Mouse (Mus musculus): ENCODE measurements around the gene Edem3.
A peak's percentile ranks its signal among the peaks of the same experiment; 100 is the strongest.
"Not testable (repeated sequence)": the region's sequence is repeated elsewhere in the genome, so short reads cannot be mapped to it uniquely, and the experiment has no call there.

The Edem3 gene

DNA sequence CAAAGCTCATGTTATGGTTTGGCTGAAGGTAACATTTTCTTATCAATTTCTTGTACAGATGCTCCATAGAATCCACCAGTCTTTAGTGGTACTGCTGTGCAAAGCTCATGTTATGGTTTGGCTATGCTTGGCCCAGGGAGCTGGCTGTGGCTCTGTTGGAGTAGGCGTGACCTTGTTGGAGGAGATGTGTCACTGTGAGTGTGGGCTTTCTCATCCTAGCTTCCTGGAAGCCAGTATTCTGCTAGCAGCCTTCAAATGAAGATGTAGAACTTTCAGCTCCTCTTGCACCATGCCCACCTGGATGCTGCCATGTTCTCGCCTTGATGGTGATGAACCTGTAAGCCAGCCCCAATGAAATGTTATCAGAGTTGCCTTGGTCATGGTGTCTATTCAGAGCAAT, 5.3 kb upstream of the Edem3 start:
- not testable (repeated sequence) for DNase-seq (ENCODE audit: low read depth, low spot score)

DNA sequence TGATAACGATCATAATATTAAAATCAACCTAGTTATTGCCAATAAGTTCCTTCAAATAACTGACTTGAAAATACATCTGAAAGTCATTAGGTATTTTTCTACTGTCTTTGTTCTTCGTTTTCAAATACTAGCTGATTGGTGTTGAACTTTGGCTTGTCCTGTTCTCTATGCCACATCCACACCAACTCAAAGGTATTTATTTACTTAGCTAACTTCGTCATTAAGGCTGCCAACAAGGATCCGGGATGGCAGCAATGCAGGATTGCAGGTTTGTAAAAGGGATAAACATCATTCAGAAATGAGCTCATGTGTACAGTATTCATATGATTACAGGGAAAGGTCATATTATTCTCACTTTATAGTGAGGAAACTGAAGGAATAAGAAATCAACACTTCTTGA, 2.2 kb upstream of the Edem3 start:
- DNase-seq (ENCODE audit: low read depth, low spot score): no peak

DNA sequence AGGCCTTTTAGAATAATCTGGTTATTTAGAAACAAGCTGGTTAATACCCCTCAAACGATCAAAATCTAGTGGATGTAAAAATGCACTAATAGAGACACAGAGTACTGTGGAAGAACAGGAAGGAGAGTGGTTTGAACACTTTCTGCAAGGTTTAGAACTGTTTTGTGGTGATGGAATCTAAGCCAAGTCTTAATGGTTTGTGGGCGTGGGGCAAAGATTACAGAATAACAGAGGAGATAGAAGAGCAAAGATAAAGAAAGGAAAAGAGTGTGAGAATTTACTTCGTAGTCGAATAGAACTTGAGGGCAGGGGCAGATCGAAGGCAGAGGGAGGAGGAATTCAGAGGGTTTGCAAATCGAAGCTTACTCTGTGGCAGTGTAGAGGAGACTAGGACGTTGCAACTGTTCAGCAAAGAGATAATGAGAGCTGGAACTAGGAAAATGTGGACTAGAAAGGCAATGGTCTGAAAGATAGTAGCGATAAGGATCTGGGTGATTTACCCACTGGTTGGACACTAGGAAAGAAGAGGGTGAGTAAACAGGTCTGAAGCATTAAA, 1.7 kb upstream of the Edem3 start:
- DNase-seq (ENCODE audit: low read depth, low spot score): no peak

- peak; percentile 21 for DNase-seq (ENCODE audit: low read depth, low spot score)
Measured at GRCm38 (mm10) chr1:151754028-151754489, 1.1 kb upstream of the Edem3 start.

GRCm38 (mm10) chr1:151755660-151756424, 671 bp downstream of the Edem3 start:
- peak; percentile 66 for DNase-seq (ENCODE audit: low read depth, low spot score)

- DNase-seq (ENCODE audit: low read depth, low spot score): no peak
Measured at GRCm38 (mm10) chr1:151756425-151756728, 1.2 kb downstream of the Edem3 start.

GRCm38 (mm10) chr1:151758301-151758700, 3.1 kb downstream of the Edem3 start:
- no peak for DNase-seq (ENCODE audit: low read depth, low spot score)

GRCm38 (mm10) chr1:151758991-151759390, 3.8 kb downstream of the Edem3 start:
- no peak for DNase-seq (ENCODE audit: low read depth, low spot score)

GRCm38 (mm10) chr1:151764236-151764635, 9.1 kb downstream of the Edem3 start:
- DNase-seq (ENCODE audit: low read depth, low spot score): no peak

DNA sequence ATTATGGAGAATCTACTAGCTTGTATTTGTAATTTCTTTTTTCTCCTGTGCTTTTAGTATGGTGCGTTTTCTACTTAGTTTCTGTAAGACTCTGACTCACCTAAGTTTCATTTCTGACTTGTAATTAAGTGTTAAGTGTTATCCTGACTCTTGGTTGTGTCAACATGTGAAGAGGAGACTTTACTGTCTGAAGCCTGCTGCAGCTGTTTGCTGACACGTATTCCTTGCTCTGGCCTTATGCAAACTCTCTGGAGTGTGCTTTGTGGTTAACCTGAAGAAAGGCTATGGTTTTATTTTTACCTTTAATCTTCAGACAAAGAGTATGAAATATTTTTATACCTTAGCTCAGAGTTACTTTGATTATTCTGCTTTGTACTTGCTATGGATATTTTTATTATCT, 11.0 kb downstream of the Edem3 start:
- DNase-seq (ENCODE audit: low read depth, low spot score): no peak

GRCm38 (mm10) chr1:151766976-151767654, 11.9 kb downstream of the Edem3 start:
- peak; percentile 41 for DNase-seq (ENCODE audit: low read depth, low spot score)

GRCm38 (mm10) chr1:151769200-151769913, 14.2 kb downstream of the Edem3 start:
- DNase-seq (ENCODE audit: low read depth, low spot score): no peak

GRCm38 (mm10) chr1:151777616-151778015, 22.4 kb downstream of the Edem3 start:
- no peak for DNase-seq (ENCODE audit: low read depth, low spot score)

GRCm38 (mm10) chr1:151778592-151778991, 23.4 kb downstream of the Edem3 start:
- DNase-seq (ENCODE audit: low read depth, low spot score): peak; percentile 67

DNA sequence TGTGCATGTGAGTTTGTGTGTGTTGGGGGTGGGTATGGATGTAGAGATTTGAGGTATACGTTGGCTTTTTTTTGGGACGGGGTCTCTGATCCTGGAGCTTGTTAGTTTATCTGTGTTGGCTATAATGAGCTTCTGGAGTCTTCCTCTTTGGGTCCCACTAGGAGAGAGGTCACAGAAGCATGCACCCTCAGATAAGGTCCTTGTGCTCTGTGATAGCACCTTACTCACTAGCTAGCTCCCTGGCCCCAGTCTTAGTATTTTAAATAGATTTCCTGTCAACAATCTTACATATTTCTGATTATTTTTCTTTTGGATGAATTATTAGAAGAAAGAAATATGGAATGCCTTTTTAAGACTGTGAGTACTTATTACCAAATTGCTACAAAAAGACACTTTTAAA, 24.1 kb downstream of the Edem3 start:
- no peak for DNase-seq (ENCODE audit: low read depth, low spot score)

GRCm38 (mm10) chr1:151781447-151781846, 26.3 kb downstream of the Edem3 start:
- no peak for DNase-seq (ENCODE audit: low read depth, low spot score)

GRCm38 (mm10) chr1:151783403-151783802, 28.2 kb downstream of the Edem3 start:
- DNase-seq (ENCODE audit: low read depth, low spot score): no peak

DNA sequence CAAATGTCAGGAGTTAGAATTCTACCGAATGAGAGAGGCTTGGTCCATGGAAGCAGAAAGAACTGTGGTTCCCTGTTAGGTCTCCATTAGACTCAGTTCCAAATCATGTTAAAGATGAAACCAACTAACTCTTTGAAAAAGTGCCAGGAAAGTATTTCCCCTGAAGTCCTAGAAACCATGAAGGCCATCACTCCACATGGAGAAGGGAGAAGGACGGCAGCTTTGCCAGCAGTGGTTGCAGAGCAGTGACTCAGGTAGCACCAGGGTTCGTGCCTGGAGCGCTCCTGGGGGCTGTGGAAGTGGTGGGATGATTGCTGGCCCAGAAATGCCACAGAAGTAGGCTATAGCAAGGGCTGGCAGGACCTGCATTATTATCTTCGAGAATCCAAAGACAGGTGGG, 31.2 kb downstream of the Edem3 start:
- DNase-seq (ENCODE audit: low read depth, low spot score): no peak

DNA sequence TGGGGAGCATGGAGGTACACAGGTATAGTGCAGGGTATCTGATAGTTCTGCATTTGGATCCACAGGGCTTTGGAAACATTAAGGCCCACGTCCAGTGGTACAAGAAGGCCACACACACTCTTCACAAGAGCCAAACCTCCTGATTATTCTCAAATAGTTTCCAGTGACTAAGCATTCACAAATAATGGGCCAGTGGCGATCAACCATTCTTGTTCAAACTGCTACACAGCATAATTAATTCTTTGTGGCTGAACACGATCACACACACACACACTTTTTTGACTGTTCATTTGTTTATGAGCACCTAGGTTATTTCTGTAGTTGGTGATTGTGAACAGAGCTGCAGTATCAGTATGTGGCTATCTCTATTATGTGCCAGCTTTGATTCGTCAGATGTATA, 34.0 kb downstream of the Edem3 start:
- no peak for DNase-seq (ENCODE audit: low read depth, low spot score)

DNA sequence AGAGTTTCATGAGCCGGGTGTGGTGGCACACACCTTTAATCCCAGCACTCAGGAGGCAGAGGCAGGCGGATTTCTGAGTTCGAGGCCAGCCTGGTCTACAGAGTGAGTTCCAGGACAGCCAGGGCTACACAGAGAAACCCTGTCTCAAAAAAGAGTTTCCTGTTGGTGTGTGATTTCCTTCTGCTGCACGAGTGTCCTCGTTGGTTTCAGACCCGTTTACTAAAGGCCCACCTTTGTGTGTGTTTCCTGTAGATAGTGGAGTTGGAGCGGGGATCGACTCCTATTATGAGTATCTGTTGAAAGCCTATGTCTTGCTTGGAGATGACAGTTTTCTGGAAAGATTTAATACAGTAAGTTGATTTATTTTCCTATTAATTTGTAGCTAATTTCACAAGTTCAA, 36.9 kb downstream of the Edem3 start:
- not testable (repeated sequence) for DNase-seq (ENCODE audit: low read depth, low spot score)

DNA sequence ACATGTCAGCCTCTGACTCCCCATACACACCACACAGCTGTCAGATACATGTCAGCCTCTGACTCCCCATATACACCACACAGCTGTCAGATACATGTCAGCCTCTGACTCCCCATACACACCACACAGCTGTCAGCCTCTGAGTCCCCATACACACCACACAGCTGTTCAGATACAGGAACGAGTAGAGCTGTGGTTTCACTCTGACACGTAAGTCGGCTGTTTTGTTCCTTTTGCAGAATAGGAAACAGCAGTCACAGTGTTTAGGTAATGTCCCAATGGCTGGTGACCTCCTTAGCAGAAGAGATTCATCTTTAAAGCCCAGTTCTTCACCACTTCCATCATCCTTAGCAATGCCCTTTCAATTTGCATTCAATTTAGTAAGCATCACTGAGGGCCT, 47.6 kb downstream of the Edem3 start:
- not testable (repeated sequence) for DNase-seq (ENCODE audit: low read depth, low spot score)

- DNase-seq (ENCODE audit: low read depth, low spot score): no peak
Measured at GRCm38 (mm10) chr1:151807286-151807685, 52.1 kb downstream of the Edem3 start.

Data from ES-CJ7 (cell line).